Mouse (Mus musculus): ENCODE results near the gene Olfr93. TPM values are rescaled to one million over a fixed set of nuclear protein-coding genes. Genes with fewer than 3 reads are reported as not detected.

The Olfr93 gene
- total and polyA plus RNA-seq, 3 experiments: not detected

- no peaks in the 10 kb centered on the region for H3K36me3 ChIP-seq (ENCODE audit: control insufficient read depth in 1 of 2, insufficient read depth in 2 of 2, low read length in 2 of 2)
- H3K9me3 ChIP-seq (replicated peaks; ENCODE audit: insufficient read depth, low read length): no peaks in the 10 kb centered on the region
- no peak overlapping the region for H3K4me3 ChIP-seq (ENCODE audit: control insufficient read depth in 1 of 2, insufficient read depth in 1 of 2, low read depth in 2 of 2, low read length in 2 of 2)
- H3K27me3 ChIP-seq (ENCODE audit: control insufficient read depth in 1 of 2, insufficient read depth in 2 of 2, low read length in 2 of 2): no peaks in the 10 kb centered on the region
- H3K4me1 ChIP-seq (ENCODE audit: control insufficient read depth in 1 of 2, insufficient read depth in 2 of 2, low read length in 2 of 2): no peaks in the 10 kb centered on the region
- H3K27ac ChIP-seq (ENCODE audit: control insufficient read depth, low read depth, low read length): no peak overlapping the region
- no peak overlapping the region for H3K9ac ChIP-seq (ENCODE audit: control insufficient read depth, low read depth, low read length, poor library complexity, severe bottlenecking)
- no peak for TF ChIP-seq TAL1 (IDR thresholded peaks at IDR 0.05; ENCODE audit: low read length)
- no peak for TF ChIP-seq TCF12 (IDR thresholded peaks at IDR 0.05; ENCODE audit: low read depth, low read length)
- no peak for TF ChIP-seq MAFK (IDR thresholded peaks at IDR 0.05; ENCODE audit: borderline replicate concordance, low read depth, low read length)
- TF ChIP-seq ZC3H11A (IDR thresholded peaks at IDR 0.05; ENCODE audit: low read depth, low read length): no peak
- TF ChIP-seq NRF1 (IDR thresholded peaks at IDR 0.05; ENCODE audit: insufficient read depth, low read depth, low read length, poor library complexity, severe bottlenecking): no peak
- TF ChIP-seq MYB (IDR thresholded peaks at IDR 0.05; ENCODE audit: low read depth, low read length): no peak
- no peak for TF ChIP-seq TBP (IDR thresholded peaks at IDR 0.05; ENCODE audit: low read depth, low read length)
- TF ChIP-seq GABPA (IDR thresholded peaks at IDR 0.05; ENCODE audit: low read depth, low read length): no peak
- no peak for TF ChIP-seq USF1 (IDR thresholded peaks at IDR 0.05; ENCODE audit: low read depth, low read length)
- TF ChIP-seq UBTF (IDR thresholded peaks at IDR 0.05; ENCODE audit: borderline replicate concordance, insufficient read depth, low read depth, low read length): no peak
- TF ChIP-seq BHLHE40 (IDR thresholded peaks at IDR 0.05; ENCODE audit: borderline replicate concordance, low read depth, low read length): no peak
- TF ChIP-seq E2F4 (IDR thresholded peaks at IDR 0.05; ENCODE audit: borderline replicate concordance, low read depth, low read length): no peak
- TF ChIP-seq NELFE (IDR thresholded peaks at IDR 0.05; ENCODE audit: low read depth, low read length): no peak
- no peak for DNase-seq (ENCODE audit: low read depth, low spot score)
- H3K79me2 ChIP-seq (ENCODE audit: control insufficient read depth, insufficient read depth, low read length, poor library complexity): no peaks in the 10 kb centered on the region
Measured at GRCm38 (mm10) chr17:37093289-37093688, 68.0 kb downstream of the Olfr93 start.

DNA sequence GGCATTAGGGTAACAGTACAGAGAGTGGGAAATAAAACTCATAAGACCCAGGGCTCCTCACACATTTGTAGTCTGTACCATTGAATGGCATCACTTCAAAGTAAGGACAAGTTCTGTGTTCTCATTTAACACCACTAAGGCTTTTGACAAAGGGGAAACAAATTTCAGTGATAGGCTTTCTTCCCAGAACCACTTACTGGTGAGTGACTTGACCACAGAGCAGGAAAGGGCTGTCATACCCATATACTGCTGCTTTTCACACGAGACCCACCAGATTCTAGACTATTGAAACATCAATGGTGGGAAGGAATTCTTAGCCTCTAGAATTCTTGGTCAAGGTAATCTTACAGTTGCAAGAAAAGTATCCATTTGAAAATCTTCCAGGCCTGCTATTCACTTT is 69.1 kb downstream of the Olfr93 start:
- DNase-seq (ENCODE audit: low read depth, low spot score): no peak
- Histone ChIP-seq H3K79me2 (ENCODE audit: control insufficient read depth, insufficient read depth, low read length, poor library complexity) (no peaks in the 10 kb centered on the region), H3K27me3 (ENCODE audit: control insufficient read depth in 1 of 2, insufficient read depth in 2 of 2, low read length in 2 of 2) (no peaks in the 10 kb centered on the region), H3K4me3 (ENCODE audit: control insufficient read depth in 1 of 2, insufficient read depth in 1 of 2, low read depth in 2 of 2, low read length in 2 of 2) (no peak overlapping the region), H3K9ac (ENCODE audit: control insufficient read depth, low read depth, low read length, poor library complexity, severe bottlenecking) (no peak overlapping the region), H3K36me3 (ENCODE audit: control insufficient read depth in 1 of 2, insufficient read depth in 2 of 2, low read length in 2 of 2) (no peaks in the 10 kb centered on the region), H3K4me1 (ENCODE audit: control insufficient read depth in 1 of 2, insufficient read depth in 2 of 2, low read length in 2 of 2) (no peaks in the 10 kb centered on the region), H3K9me3 (replicated peaks; ENCODE audit: insufficient read depth, low read length) (no peaks in the 10 kb centered on the region), H3K27ac (ENCODE audit: control insufficient read depth, low read depth, low read length) (no peak overlapping the region)
- no peak for TF ChIP-seq RAD21 (IDR thresholded peaks at IDR 0.05; ENCODE audit: low read depth, low read length)
- no peak for TF ChIP-seq TAL1 (IDR thresholded peaks at IDR 0.05; ENCODE audit: low read length)
- no peak for TF ChIP-seq MAFK (IDR thresholded peaks at IDR 0.05; ENCODE audit: borderline replicate concordance, low read depth, low read length)
- TF ChIP-seq RCOR1 (IDR thresholded peaks at IDR 0.05; ENCODE audit: low read depth, low read length): no peak
- TF ChIP-seq ELF1 (IDR thresholded peaks at IDR 0.05; ENCODE audit: low read depth, low read length): no peak
- TF ChIP-seq POLR2AphosphoS5 (IDR thresholded peaks at IDR 0.05; ENCODE audit: borderline replicate concordance, low read depth, low read length): no peak
- TF ChIP-seq CHD2 (IDR thresholded peaks at IDR 0.05; ENCODE audit: low read length): no peak
- TF ChIP-seq ZKSCAN1 (IDR thresholded peaks at IDR 0.05; ENCODE audit: low read depth, low read length): no peak
- no peak for TF ChIP-seq ZC3H11A (IDR thresholded peaks at IDR 0.05; ENCODE audit: low read depth, low read length)
- TF ChIP-seq CTCF (IDR thresholded peaks at IDR 0.05 in 2 of 3, conservative IDR thresholded peaks at IDR 0.05 in 1 of 3; ENCODE audit: control insufficient read depth in 1 of 3, insufficient read depth in 1 of 3, low read depth in 2 of 3, low read length in 3 of 3, poor library complexity in 1 of 3, severe bottlenecking in 1 of 3): no peak
- no peak for TF ChIP-seq GABPA (IDR thresholded peaks at IDR 0.05; ENCODE audit: low read depth, low read length)

Other genes with a start within 250 kb of the Olfr93 start
- gene Rnf39, start 218.6 kb downstream of the Olfr93 start, total RNA-seq (2012; rRNA removed): not detected in 2 replicates
- gene Rnf39, start 218.6 kb downstream of the Olfr93 start, polyA plus RNA-seq (2012; ENCODE audit: insufficient read depth in 1 of 2, insufficient read length in 2 of 2, low read depth in 1 of 2, low replicate concordance in 2 of 2, missing spikeins in 1 of 2): under 1 TPM in 1 of 2 experiments, not detected in 1; 0.18 TPM
- gene Ppp1r11, start 209.8 kb downstream of the Olfr93 start, total RNA-seq (2012; rRNA removed): 128 and 138 TPM in 2 replicates
- gene Ppp1r11, start 209.8 kb downstream of the Olfr93 start, polyA plus RNA-seq (2012; ENCODE audit: insufficient read depth in 1 of 2, insufficient read length in 2 of 2, low read depth in 1 of 2, low replicate concordance in 2 of 2, missing spikeins in 1 of 2): 100 to 1,000 TPM in 1 of 2 experiments, not detected in 1; 146 TPM
- gene Znrd1, start 202.9 kb downstream of the Olfr93 start, total RNA-seq (2012; rRNA removed): 20.5 and 26.4 TPM in 2 replicates
- gene Znrd1, start 202.9 kb downstream of the Olfr93 start, polyA plus RNA-seq (2012; ENCODE audit: insufficient read depth in 1 of 2, insufficient read length in 2 of 2, low read depth in 1 of 2, low replicate concordance in 2 of 2, missing spikeins in 1 of 2): 10 to 100 TPM in 1 of 2 experiments, not detected in 1; 38.2 TPM
- 2.8 and 3.4 TPM in 2 replicates for gene Znrd1as, start 202.9 kb downstream of the Olfr93 start, total RNA-seq (2012; rRNA removed)
- gene Znrd1as, start 202.9 kb downstream of the Olfr93 start, polyA plus RNA-seq (2012; ENCODE audit: insufficient read depth in 1 of 2, insufficient read length in 2 of 2, low read depth in 1 of 2, low replicate concordance in 2 of 2, missing spikeins in 1 of 2): 1 to 10 TPM in 1 of 2 experiments, not detected in 1; 1.8 TPM
- gene 2410137M14Rik, start 180.3 kb downstream of the Olfr93 start, total RNA-seq (2012; rRNA removed): not detected in 2 replicates
- gene 2410137M14Rik, start 180.3 kb downstream of the Olfr93 start, polyA plus RNA-seq (2012; ENCODE audit: insufficient read depth in 1 of 2, insufficient read length in 2 of 2, low read depth in 1 of 2, low replicate concordance in 2 of 2, missing spikeins in 1 of 2): not detected
- not detected in 2 replicates for gene H2-M5, start 172.0 kb downstream of the Olfr93 start, total RNA-seq (2012; rRNA removed)
- gene H2-M5, start 172.0 kb downstream of the Olfr93 start, polyA plus RNA-seq (2012; ENCODE audit: insufficient read depth in 1 of 2, insufficient read length in 2 of 2, low read depth in 1 of 2, low replicate concordance in 2 of 2, missing spikeins in 1 of 2): not detected
- gene Zfp57, start 160.3 kb downstream of the Olfr93 start, total RNA-seq (2012; rRNA removed): not detected in 2 replicates
- not detected for gene Zfp57, start 160.3 kb downstream of the Olfr93 start, polyA plus RNA-seq (2012; ENCODE audit: insufficient read depth in 1 of 2, insufficient read length in 2 of 2, low read depth in 1 of 2, low replicate concordance in 2 of 2, missing spikeins in 1 of 2)
- gene Mog, start 138.1 kb downstream of the Olfr93 start, total RNA-seq (2012; rRNA removed): not detected in 2 replicates
- gene Mog, start 138.1 kb downstream of the Olfr93 start, polyA plus RNA-seq (2012; ENCODE audit: insufficient read depth in 1 of 2, insufficient read length in 2 of 2, low read depth in 1 of 2, low replicate concordance in 2 of 2, missing spikeins in 1 of 2): not detected
- 1.5 and 2.2 TPM in 2 replicates for gene Gabbr1, start 115.5 kb downstream of the Olfr93 start, total RNA-seq (2012; rRNA removed)
- gene Gabbr1, start 115.5 kb downstream of the Olfr93 start, polyA plus RNA-seq (2012; ENCODE audit: insufficient read depth in 1 of 2, insufficient read length in 2 of 2, low read depth in 1 of 2, low replicate concordance in 2 of 2, missing spikeins in 1 of 2): 10 to 100 TPM in 1 of 2 experiments, not detected in 1; 14.6 TPM
- gene Olfr90, start 73.0 kb downstream of the Olfr93 start, total RNA-seq (2012; rRNA removed): 0.08 TPM in 1 of 2 replicates, not detected in the other
- gene Olfr90, start 73.0 kb downstream of the Olfr93 start, polyA plus RNA-seq (2012; ENCODE audit: insufficient read depth in 1 of 2, insufficient read length in 2 of 2, low read depth in 1 of 2, low replicate concordance in 2 of 2, missing spikeins in 1 of 2): under 1 TPM in 1 of 2 experiments, not detected in 1; 0.08 TPM
- gene Olfr91, start 63.2 kb downstream of the Olfr93 start, total RNA-seq (2012; rRNA removed): not detected in 2 replicates
- gene Olfr91, start 63.2 kb downstream of the Olfr93 start, polyA plus RNA-seq (2012; ENCODE audit: insufficient read depth in 1 of 2, insufficient read length in 2 of 2, low read depth in 1 of 2, low replicate concordance in 2 of 2, missing spikeins in 1 of 2): not detected
- gene Olfr92, start 41.4 kb downstream of the Olfr93 start, total RNA-seq (2012; rRNA removed): not detected in 2 replicates
- not detected for gene Olfr92, start 41.4 kb downstream of the Olfr93 start, polyA plus RNA-seq (2012; ENCODE audit: insufficient read depth in 1 of 2, insufficient read length in 2 of 2, low read depth in 1 of 2, low replicate concordance in 2 of 2, missing spikeins in 1 of 2)
- gene Ubd, start 32.4 kb upstream of the Olfr93 start, total RNA-seq (2012; rRNA removed): not detected in 2 replicates
- not detected for gene Ubd, start 32.4 kb upstream of the Olfr93 start, polyA plus RNA-seq (2012; ENCODE audit: insufficient read depth in 1 of 2, insufficient read length in 2 of 2, low read depth in 1 of 2, low replicate concordance in 2 of 2, missing spikeins in 1 of 2)
- not detected in 2 replicates for gene Olfr94, start 39.5 kb upstream of the Olfr93 start, total RNA-seq (2012; rRNA removed)
- not detected for gene Olfr94, start 39.5 kb upstream of the Olfr93 start, polyA plus RNA-seq (2012; ENCODE audit: insufficient read depth in 1 of 2, insufficient read length in 2 of 2, low read depth in 1 of 2, low replicate concordance in 2 of 2, missing spikeins in 1 of 2)
- not detected in 2 replicates for gene Olfr95, start 51.6 kb upstream of the Olfr93 start, total RNA-seq (2012; rRNA removed)
- not detected for gene Olfr95, start 51.6 kb upstream of the Olfr93 start, polyA plus RNA-seq (2012; ENCODE audit: insufficient read depth in 1 of 2, insufficient read length in 2 of 2, low read depth in 1 of 2, low replicate concordance in 2 of 2, missing spikeins in 1 of 2)
- not detected in 2 replicates for gene Olfr96, start 58.7 kb upstream of the Olfr93 start, total RNA-seq (2012; rRNA removed)
- not detected for gene Olfr96, start 58.7 kb upstream of the Olfr93 start, polyA plus RNA-seq (2012; ENCODE audit: insufficient read depth in 1 of 2, insufficient read length in 2 of 2, low read depth in 1 of 2, low replicate concordance in 2 of 2, missing spikeins in 1 of 2)
- not detected in 2 replicates for gene Olfr97, start 75.8 kb upstream of the Olfr93 start, total RNA-seq (2012; rRNA removed)
- gene Olfr97, start 75.8 kb upstream of the Olfr93 start, polyA plus RNA-seq (2012; ENCODE audit: insufficient read depth in 1 of 2, insufficient read length in 2 of 2, low read depth in 1 of 2, low replicate concordance in 2 of 2, missing spikeins in 1 of 2): not detected
- gene Olfr98, start 102.3 kb upstream of the Olfr93 start, total RNA-seq (2012; rRNA removed): not detected in 2 replicates
- gene Olfr98, start 102.3 kb upstream of the Olfr93 start, polyA plus RNA-seq (2012; ENCODE audit: insufficient read depth in 1 of 2, insufficient read length in 2 of 2, low read depth in 1 of 2, low replicate concordance in 2 of 2, missing spikeins in 1 of 2): not detected
- 4.6 and 4.7 TPM in 2 replicates for gene H2-M3, start 108.7 kb upstream of the Olfr93 start, total RNA-seq (2012; rRNA removed)
- gene H2-M3, start 108.7 kb upstream of the Olfr93 start, polyA plus RNA-seq (2012; ENCODE audit: insufficient read depth in 1 of 2, insufficient read length in 2 of 2, low read depth in 1 of 2, low replicate concordance in 2 of 2, missing spikeins in 1 of 2): 1 to 10 TPM in 1 of 2 experiments, not detected in 1; 1.1 TPM
- not detected in 2 replicates for gene Olfr99, start 122.0 kb upstream of the Olfr93 start, total RNA-seq (2012; rRNA removed)
- not detected for gene Olfr99, start 122.0 kb upstream of the Olfr93 start, polyA plus RNA-seq (2012; ENCODE audit: insufficient read depth in 1 of 2, insufficient read length in 2 of 2, low read depth in 1 of 2, low replicate concordance in 2 of 2, missing spikeins in 1 of 2)
- not detected in 2 replicates for gene Olfr101, start 142.8 kb upstream of the Olfr93 start, total RNA-seq (2012; rRNA removed)
- not detected for gene Olfr101, start 142.8 kb upstream of the Olfr93 start, polyA plus RNA-seq (2012; ENCODE audit: insufficient read depth in 1 of 2, insufficient read length in 2 of 2, low read depth in 1 of 2, low replicate concordance in 2 of 2, missing spikeins in 1 of 2)
- gene Olfr102, start 155.6 kb upstream of the Olfr93 start, total RNA-seq (2012; rRNA removed): not detected in 2 replicates
- not detected for gene Olfr102, start 155.6 kb upstream of the Olfr93 start, polyA plus RNA-seq (2012; ENCODE audit: insufficient read depth in 1 of 2, insufficient read length in 2 of 2, low read depth in 1 of 2, low replicate concordance in 2 of 2, missing spikeins in 1 of 2)
- gene Olfr103, start 178.2 kb upstream of the Olfr93 start, total RNA-seq (2012; rRNA removed): not detected in 2 replicates
- gene Olfr103, start 178.2 kb upstream of the Olfr93 start, polyA plus RNA-seq (2012; ENCODE audit: insufficient read depth in 1 of 2, insufficient read length in 2 of 2, low read depth in 1 of 2, low replicate concordance in 2 of 2, missing spikeins in 1 of 2): not detected
- gene Olfr104-ps, start 198.1 kb upstream of the Olfr93 start, total RNA-seq (2012; rRNA removed): not detected in 2 replicates
- gene Olfr104-ps, start 198.1 kb upstream of the Olfr93 start, polyA plus RNA-seq (2012; ENCODE audit: insufficient read depth in 1 of 2, insufficient read length in 2 of 2, low read depth in 1 of 2, low replicate concordance in 2 of 2, missing spikeins in 1 of 2): not detected
- gene Olfr105-ps, start 217.5 kb upstream of the Olfr93 start, total RNA-seq (2012; rRNA removed): not detected in 2 replicates
- not detected for gene Olfr105-ps, start 217.5 kb upstream of the Olfr93 start, polyA plus RNA-seq (2012; ENCODE audit: insufficient read depth in 1 of 2, insufficient read length in 2 of 2, low read depth in 1 of 2, low replicate concordance in 2 of 2, missing spikeins in 1 of 2)
- gene Olfr106-ps, start 228.9 kb upstream of the Olfr93 start, total RNA-seq (2012; rRNA removed): not detected in 2 replicates
- gene Olfr106-ps, start 228.9 kb upstream of the Olfr93 start, polyA plus RNA-seq (2012; ENCODE audit: insufficient read depth in 1 of 2, insufficient read length in 2 of 2, low read depth in 1 of 2, low replicate concordance in 2 of 2, missing spikeins in 1 of 2): not detected
- not detected in 2 replicates for gene Olfr107, start 237.7 kb upstream of the Olfr93 start, total RNA-seq (2012; rRNA removed)
- not detected for gene Olfr107, start 237.7 kb upstream of the Olfr93 start, polyA plus RNA-seq (2012; ENCODE audit: insufficient read depth in 1 of 2, insufficient read length in 2 of 2, low read depth in 1 of 2, low replicate concordance in 2 of 2, missing spikeins in 1 of 2)

Measured in MEL (cell line).